Mouse (Mus musculus): ENCODE data around the gene Sh3gl2.

Gene Sh3gl2

GRCm38 (mm10) chr4:85420429-85420828 lies 215.5 kb downstream of the Sh3gl2 start:
- no peak for DNase-seq

- no peak for DNase-seq
These were observed 221.3 kb downstream of the Sh3gl2 start for GRCm38 (mm10) chr4:85426211-85426610.

GRCm38 (mm10) chr4:85432786-85433185 lies 227.9 kb downstream of the Sh3gl2 start:
- no peak for DNase-seq

- DNase-seq: no peak
These were observed 229.8 kb downstream of the Sh3gl2 start for GRCm38 (mm10) chr4:85434734-85435133.

- DNase-seq: no peak
These were observed 233.9 kb downstream of the Sh3gl2 start for GRCm38 (mm10) chr4:85438813-85439212.

GRCm38 (mm10) chr4:85483586-85483985 lies 278.7 kb downstream of the Sh3gl2 start:
- DNase-seq: no peak

- no peak for DNase-seq
These were observed 281.5 kb downstream of the Sh3gl2 start for GRCm38 (mm10) chr4:85486316-85486946.

- no peak for DNase-seq
These were observed 300.8 kb downstream of the Sh3gl2 start for GRCm38 (mm10) chr4:85505718-85506117.

GRCm38 (mm10) chr4:85506976-85507375 lies 302.1 kb downstream of the Sh3gl2 start:
- no peak for DNase-seq

- no peak for DNase-seq
These were observed 302.6 kb downstream of the Sh3gl2 start for GRCm38 (mm10) chr4:85507491-85507890.

- DNase-seq: peak in 1 of 2 experiments; percentile 2
These were observed 308.4 kb downstream of the Sh3gl2 start for GRCm38 (mm10) chr4:85513288-85513687.

GRCm38 (mm10) chr4:85513792-85514191 lies 308.9 kb downstream of the Sh3gl2 start, which contains the start of gene Adamtsl1:
TSS of gene Adamtsl1 (plus strand) at chr4:85514172.
- peak; percentile 11 to 24 for DNase-seq

GRCm38 (mm10) chr4:85514205-85514681 lies 309.3 kb downstream of the Sh3gl2 start:
- peak; percentile 66 to 72 for DNase-seq

GRCm38 (mm10) chr4:85526966-85527566 lies 322.1 kb downstream of the Sh3gl2 start:
- DNase-seq: no peak

- no peak for DNase-seq
These were observed 324.9 kb downstream of the Sh3gl2 start for GRCm38 (mm10) chr4:85529852-85530251.

GRCm38 (mm10) chr4:85539677-85540076 lies 334.8 kb downstream of the Sh3gl2 start:
- no peak for DNase-seq

- no peak for DNase-seq
These were observed 338.3 kb downstream of the Sh3gl2 start for GRCm38 (mm10) chr4:85543221-85543620.

GRCm38 (mm10) chr4:85554696-85555095 lies 349.8 kb downstream of the Sh3gl2 start:
- DNase-seq: no peak

GRCm38 (mm10) chr4:85559753-85560152 lies 354.8 kb downstream of the Sh3gl2 start:
- no peak for DNase-seq

- DNase-seq: no peak
These were observed 380.5 kb downstream of the Sh3gl2 start for GRCm38 (mm10) chr4:85585426-85585825.

- DNase-seq: no peak
These were observed 384.0 kb downstream of the Sh3gl2 start for GRCm38 (mm10) chr4:85588928-85589327.

GRCm38 (mm10) chr4:85591037-85591436 lies 386.1 kb downstream of the Sh3gl2 start:
- DNase-seq: no peak

- DNase-seq: no peak
These were observed 389.2 kb downstream of the Sh3gl2 start for GRCm38 (mm10) chr4:85594159-85594558.

- no peak for DNase-seq
These were observed 408.4 kb downstream of the Sh3gl2 start for GRCm38 (mm10) chr4:85613331-85613730.
